Mouse (Mus musculus): ENCODE measurements at regions not wholly inside any gene's neighbourhood (a gene's known extent, or its start where the extent isn't known, plus 50 kb on each side); places are given as distances from the start of the nearest gene placed in this dataset.

DNA sequence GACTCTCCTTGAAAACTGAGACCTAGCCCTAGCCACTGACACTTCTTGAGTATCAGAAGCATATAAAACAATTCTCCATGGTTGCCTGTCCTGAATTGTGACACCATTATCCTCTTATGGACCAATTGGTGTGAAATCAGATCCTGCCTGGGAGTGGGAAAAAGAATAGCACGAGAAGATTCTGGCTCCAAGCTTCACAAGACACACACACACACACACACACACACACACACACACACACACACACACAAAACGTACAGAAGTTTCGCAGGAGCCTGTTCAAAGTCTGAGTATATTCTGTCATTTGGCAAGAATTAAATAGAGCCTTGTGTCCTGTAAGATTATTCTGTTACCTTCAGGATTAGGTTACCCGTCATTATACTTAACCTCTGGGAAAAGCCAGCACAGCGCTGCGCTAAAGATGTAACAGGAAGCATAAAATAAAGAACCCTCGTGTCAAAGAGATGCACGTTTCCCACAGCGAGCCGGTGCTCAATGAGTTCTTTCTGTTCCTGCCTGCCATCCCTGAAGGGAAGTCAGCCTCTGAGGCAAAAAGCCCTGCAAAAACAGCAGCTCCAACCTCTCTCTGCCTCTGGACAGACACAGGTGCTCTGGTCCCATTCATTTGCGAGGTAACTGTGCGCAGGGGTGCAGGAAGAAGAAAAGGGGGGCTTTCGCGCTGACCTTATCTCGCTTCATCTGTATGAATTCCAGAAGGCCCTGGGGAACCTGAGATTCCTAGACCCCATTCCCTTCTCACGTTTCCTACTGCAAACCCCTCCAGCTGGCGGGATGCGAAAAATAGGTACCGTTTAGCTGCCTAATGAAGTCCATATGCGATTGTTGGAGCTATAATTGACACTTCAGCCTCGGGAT is 178.4 kb upstream of the Elac2 start:
- DNase-seq (ENCODE audit: low spot score) = no peak

DNA sequence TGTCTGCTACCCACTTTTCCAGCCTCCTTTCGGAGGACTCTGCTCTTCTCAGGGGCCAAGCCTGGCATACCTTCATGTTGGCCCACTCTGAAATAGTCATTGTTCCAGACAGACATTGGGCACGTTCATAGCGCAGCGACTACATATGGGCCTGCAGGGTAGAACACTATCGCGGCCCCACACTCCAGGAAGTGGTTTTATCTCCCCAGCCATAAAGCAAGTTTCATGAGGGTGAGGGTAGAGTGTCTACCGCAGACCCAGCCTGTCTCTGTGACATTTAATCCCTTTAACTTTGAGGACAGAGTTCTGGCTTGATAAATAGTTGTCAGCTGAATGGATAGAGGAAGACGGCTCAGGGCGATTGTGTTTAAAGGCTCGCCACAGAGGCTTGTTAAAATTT is 177.5 kb upstream of the Elac2 start:
- no peak for DNase-seq (ENCODE audit: low spot score)

DNA sequence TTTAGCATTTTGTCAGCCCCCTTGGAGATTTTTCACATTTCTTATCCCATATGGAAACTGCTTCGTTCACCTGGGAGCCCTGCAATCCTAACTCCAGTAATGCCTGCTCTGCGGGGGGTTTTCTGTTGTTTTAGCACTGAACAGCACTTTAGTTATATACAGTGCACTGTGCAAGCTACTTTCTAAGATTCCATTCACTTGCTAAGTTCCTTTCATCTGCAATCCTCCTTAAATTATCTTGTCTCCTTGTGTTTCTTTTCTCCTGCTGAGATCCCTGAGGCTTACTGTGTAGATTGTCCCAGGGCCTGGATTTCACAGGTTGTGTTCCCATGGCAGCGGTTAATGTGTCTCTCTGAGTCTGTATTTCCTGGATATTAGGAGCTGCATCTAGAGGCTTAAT is 173.3 kb upstream of the Elac2 start:
- no peak for DNase-seq (ENCODE audit: low spot score)

DNA sequence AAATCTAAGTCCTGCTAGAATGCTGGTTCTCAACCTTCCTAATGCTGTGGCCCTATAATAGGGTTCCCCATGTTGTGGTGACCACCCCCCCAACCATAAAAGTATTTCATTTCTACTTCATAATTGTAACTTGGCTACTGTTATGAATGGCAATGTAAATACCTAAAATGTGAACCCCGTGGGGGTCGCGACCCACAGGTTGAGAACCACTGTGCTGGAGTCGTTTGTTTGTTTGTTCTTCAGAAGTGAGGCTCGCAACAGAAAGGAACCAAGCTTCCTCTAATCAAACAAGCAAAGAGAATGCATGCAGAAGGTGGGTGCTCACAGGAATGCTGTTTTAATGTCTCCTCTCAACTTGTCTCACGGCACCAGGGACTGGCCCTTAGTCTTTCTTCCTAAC is 166.4 kb upstream of the Elac2 start:
- DNase-seq (ENCODE audit: low spot score) = no peak

DNA sequence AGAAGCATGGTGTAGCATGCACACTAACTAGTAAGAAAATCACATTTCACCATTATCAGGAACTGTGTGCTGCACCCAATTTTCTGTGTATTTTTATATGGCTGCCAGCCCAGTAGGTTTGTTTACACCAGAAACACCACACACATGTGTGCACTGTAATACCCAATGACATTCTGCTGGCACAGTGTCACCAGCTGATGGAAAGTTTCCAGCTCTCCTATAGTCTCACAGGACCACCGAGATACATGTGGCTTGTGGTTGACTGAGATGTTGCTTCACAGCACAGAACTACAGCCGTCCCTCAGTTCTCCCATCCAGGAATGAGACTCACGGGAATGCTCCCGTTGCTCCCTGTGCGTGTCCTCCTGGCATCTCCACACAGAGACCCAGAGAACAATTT is 149.4 kb upstream of the Elac2 start:
- DNase-seq (ENCODE audit: low spot score) = no peak

DNA sequence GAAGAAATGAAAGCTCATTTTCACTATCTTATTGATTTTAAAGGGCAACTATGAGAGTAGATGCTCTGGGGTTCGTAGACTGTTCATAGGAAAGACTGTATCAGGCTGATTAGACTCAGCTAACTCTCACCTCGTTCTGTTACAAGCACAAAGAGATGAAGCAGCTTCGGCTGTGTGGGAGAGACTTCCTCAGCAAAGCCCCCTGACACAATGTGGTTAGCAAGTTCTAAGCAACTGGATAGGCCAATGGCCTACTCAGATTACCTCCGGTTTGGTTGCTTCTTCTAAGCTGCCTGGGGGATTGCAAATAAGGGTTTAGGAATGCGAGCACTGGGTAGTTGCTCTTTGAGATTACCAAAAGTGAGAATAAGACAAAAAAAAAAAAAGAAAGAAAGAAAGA is 146.4 kb upstream of the Elac2 start:
- DNase-seq (ENCODE audit: low spot score) = no peak

DNA sequence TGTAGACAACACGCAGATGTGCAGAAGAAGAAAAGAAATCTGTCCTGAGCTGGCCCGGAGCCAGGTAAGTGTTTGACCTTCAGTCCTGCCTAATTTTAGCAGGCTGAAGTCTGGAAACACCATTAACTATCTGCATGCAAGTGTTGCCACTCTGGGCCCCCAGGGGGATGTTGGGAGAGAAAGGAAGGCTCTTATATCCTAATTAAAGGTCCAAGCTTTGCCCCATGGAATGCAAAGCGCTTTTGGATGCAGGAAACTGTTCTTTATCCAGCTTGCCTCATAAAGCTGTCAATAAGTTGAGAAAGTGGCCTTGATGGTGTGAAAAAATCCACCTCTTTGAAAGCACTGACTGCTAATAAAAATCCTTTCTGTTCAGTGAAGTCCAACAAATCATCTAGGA is 145.1 kb upstream of the Elac2 start:
- no peak for DNase-seq (ENCODE audit: low spot score)

DNA sequence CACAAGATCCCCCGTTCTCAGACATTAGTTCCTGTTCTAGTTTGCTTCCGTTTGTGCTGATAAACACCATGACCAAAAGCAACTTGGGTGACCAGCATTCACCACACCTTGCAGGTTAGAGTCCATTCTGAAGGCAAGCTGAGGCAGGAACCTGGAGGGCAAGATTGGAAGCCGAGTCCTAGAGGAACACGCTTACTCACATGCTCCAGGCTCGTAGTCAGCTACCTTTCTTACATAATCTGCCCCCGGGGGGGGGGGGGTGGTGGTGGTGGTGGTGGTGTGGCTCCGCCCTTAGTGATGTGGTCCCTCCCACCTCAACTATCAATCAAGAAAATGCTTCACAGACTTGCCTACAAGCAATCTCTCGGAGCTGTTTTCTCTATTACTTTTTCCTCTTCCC is 142.1 kb upstream of the Elac2 start:
- DNase-seq (ENCODE audit: low spot score) = no peak

DNA sequence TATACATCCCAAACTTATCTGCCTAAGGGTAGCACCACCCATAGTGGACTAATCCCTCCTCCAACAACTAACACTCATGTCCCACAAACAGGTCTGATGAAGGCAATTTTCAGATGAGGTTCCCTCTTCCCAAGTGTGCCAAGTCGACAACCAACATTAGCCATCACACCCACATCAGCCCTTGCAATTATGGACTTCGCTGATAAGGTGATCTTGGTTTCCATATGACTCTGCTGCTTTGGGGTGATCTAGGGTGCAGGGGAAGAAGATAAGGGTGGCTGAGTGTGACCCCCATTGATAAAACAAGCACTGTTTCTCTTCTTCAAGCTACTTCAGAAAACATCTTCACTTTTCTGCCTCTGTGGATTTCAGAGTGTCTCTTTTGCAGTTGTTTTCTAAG is 137.7 kb upstream of the Elac2 start:
- DNase-seq (ENCODE audit: low spot score) = no peak

DNA sequence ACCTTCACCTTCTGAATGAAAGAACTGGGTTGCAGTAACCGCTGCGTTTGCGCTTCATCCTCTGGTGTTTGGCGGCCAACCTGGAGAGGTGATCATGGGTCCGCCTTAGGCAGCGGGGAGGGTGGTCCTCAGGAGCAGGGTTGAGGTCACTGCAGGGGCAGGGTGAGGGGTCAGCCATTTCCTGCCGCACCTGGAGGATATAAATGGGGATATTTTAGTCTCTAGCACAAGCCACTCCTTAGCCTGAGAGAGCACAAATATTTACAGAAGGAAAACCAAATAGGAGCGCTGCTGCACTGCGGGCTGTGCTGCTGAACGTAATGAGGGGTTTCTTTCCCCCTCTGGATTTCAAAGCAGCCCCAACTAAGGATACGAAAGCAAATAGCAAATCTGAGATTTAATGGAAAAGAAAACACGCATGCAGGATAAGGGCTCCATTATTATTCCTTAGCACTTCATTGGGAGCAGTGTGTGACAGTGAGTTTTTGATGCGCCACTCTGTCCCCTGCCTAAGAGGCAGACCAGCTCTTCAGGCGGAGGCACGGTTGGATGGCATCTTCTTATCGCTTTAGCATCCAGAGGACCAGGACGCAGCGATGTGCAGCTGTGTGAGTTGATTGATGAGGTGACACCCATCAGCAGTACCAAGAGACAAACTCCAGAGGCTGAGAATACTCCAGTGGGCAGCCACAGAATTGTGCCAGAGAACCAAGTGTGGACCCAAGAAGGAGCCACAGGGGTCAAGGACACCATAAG is 135.9 kb upstream of the Elac2 start:
- DNase-seq (ENCODE audit: low spot score) = no peak

DNA sequence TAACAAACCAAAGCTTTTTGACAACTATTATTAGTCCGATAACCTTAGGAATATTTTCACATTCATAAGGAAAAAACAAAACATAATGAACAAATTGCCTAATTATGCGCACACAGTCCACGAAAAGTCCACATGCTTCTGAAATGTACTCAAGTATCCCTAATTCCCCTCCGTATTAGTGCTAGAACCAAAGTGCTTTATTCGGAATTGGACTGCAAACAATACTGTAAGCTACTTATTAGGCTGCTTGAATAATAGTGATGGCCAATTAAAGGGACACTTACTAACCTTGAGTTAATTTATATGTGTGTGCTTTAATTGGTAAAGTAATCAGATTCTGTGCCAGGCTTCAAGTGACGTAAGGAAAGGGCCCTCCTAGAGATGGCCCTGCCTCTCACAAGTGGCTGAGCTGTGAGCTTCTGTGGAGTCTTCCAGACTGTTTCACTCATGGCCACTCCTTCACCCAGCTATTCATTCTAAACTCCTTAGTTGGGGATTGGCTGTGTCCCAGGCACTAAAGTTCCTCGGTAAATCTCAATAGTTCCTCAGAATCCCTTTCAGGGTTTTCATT is 132.2 kb upstream of the Elac2 start:
- no peak for DNase-seq (ENCODE audit: low spot score)

DNA sequence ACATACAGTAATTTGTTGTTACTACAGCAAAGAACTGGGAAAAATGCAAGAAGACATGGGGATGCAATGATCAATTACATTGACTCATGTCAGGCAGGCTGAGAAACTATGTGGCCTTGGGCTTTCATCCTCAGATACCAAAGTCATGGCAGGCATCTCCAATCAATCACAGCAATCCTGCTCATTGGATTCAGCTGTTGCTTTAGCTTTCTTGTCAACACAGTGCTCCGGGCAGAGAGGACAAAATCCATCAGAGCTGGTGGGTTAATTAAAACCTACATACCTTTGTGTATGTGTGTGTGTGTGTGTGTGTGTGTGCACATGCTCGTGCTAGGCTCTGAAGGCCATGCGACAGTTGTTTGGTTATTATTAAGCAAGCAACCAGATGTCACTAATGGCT is 119.2 kb upstream of the Elac2 start:
- DNase-seq (ENCODE audit: low spot score) = no peak

DNA sequence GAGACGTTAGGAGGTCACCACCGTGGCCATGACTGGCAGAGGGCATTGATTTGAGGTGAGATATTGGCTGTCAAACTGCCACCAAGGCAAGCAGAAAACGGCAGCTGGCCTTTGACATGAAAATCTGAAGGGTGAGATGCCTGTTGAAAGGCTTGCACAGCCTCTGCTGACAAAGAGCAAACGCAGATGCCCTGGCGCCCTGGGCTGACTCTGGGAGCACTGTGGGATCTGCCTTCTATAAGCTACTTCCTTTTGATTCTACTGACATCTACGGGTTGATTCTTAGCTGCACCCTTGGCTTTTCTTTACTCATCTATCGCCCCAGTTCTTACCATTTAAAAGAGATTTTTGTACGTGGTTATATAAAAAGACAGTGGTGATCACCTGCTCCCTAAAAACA is 98.2 kb upstream of the Elac2 start:
- DNase-seq (ENCODE audit: low spot score) = no peak

DNA sequence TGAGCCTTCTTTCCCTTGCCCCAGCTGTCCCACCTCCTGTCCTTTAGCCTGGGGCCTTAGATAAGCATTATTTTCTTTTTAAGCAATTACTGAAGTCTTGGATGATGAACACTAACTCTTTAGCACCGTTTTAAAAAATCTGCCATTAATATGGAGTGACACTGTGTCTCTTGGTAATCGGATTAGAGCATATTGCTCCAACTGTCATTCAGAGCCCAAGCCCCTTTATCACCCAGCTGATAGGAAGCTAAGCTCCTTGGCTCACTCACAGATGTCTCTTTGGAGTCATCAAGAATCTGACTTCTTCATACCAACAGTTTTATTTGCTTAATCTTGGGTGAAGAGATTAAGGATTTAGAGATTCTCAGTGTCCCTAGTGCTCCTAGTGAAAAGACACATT is 94.3 kb upstream of the Elac2 start:
- no peak for DNase-seq (ENCODE audit: low spot score)

DNA sequence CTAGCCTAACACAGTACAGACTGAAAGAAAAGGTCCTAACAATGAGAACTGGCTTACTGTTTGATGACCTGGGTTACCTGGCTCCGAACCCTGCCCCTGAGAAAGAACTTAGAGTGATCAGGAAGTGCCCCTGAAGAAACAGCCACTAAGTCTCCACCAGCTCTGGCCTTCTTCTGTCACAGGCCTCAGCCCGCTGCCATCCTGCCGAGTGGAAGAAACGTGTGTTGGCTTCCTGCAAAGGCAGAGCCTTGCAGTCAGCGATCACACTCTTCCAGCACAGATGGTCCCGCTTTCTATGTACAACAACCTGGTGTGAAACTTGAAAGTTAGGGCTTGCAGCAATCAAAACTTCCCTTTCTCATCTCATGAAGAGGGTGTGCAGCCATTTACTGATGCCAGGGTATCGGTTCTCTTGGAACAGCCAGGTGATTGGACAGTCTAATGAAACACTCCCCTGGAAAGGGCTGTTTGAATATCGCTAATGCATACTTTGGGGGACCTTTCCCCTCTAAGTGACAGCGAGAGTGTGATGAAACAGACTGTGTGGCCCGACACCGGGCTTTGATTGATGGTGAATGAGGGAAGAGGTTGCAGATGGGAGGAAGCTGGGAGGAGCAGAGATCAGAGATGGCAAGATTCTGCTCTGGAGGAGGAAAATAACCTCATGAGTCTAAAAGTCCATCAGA is 89.4 kb upstream of the Elac2 start:
- no peak for DNase-seq (ENCODE audit: low spot score)

DNA sequence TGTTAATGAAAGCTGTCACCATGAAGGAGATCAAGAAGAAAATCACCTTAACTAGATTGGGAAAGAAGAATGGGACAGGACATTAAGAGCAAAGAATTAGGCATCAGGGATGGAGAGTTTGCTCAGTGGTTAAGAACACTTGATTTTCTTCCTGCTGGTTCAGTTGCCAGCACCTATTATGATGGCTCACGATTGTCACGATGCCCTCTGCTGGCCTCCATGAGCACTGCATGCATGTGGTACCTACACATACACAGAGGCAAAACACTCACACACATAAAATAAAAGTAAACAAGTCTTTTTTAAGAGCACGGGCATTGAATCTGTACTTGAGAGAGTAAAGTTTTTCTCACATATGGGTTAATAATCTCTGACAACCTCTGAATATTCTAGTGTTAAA is 88.1 kb upstream of the Elac2 start:
- DNase-seq (ENCODE audit: low spot score) = peak; percentile 5

DNA sequence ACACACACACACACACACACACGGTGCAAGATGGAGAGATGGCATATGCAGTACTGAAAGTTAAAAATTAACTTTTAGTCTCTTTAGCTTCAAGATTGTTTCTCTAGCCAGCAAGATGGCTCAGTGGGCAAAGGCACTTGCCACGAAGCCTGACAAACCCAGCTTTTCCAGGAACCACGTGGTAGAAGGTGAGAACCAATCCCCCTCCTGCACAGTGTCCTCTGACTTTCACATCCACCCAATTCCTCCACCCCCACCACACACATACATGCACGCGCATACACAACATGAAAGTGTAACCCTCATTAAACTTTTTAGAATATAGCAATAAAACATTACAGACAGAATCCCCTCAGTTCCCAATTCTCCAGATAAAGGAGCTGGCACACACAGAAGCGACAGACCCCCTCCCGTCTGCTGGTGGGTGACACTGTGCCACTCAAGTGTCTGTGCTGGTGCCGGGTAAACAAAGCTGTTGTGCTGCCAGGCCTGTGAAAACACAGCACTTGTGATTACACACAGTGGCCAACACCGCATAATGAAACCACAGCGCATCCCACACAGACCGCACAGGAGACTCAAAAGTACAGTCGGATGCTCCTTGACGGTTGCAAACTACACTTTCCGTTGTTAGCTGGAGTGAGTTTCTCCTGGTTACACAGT is 82.9 kb upstream of the Elac2 start:
- no peak for DNase-seq (ENCODE audit: low spot score)

DNA sequence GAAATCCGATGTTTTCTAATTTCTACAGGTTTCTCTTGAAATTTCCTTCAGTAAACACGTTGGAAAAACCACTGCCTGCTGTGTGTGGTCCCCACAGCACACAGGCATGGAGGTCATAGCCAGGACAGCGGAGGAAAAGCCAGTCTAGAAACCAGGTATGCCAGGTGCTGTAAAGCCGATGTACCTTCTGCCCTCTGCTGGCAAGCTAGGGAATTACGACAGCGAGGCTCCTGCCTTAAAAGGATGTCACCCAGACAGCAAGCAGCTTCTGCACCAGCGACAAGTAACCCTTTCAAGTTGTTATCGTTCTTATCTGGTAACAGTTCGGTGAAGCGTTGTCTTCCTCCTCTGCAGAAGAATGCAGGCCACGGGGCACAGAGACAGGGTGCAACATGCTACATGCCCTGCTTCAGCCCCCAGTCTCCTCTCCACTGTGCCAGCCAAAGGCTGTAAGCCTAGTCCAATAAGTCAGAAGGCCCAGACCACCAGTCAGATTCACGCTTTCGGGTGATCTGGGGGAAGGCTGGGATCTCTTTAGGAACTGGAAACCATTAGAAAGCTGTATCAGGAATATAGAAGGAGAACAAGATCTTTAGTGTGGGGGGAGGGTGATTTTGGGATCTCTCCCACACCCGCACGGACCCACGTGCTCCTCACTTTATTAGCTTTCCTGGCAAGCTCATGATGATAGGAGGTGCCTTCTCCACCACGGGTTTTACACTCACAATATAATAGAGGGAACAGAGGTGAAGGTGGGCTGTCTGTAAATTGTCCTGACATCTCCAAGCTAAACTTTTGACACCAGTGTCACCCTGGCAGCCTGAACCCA is 79.9 kb upstream of the Elac2 start:
- peak; percentile 68 for DNase-seq (ENCODE audit: low spot score)

DNA sequence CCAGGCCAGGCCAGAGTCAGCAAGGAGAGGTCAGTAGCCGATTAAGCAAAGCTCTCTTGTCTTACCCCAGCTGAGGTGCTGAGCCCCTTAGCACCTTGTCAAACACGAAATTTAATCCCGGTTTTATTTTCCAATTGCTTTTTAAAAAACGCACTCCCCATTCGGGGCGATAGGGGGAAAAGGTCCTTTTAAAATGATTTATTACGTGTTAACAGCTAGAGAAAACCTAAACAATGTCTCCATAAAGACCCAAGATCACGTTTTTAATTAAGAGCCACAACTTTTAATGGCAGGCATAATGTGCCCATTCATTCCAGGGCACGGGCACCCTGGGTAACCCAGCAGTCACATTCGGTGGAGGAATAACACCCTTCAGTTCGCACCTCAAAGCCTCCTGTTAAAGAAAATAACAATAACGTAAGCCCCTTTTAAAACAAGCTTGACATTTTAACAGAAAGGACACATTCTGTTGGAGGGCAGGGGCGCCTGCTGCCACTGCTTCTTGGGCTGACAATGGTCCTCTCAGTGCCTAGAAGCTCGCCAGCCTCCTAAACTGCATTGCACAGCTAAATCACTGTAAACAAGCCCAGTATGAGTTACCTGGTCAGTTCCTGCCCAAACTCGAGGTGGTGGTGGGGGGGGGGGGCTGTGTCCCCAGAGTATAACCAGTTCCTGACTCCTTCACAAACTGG is 79.1 kb upstream of the Elac2 start:
- no peak for DNase-seq (ENCODE audit: low spot score)

DNA sequence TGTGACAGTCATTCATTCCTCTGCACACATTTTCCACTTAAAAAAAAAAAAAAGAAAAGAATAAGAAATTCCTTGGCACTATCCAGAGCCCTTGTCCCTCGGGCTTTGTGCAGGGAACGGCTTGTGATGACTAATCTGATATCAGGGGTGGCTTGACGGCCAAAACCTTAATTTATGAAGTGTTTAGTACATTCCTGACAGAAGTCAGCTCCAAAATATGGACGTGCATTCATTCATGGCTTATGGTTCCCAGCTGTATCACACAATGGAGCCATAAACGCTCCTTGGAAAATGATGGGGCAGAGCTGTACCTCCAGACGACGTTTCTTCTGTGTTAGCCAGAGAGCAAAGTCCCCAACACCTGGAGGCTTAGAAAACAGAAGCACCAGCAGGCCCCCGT is 62.1 kb upstream of the Elac2 start:
- DNase-seq (ENCODE audit: low spot score) = no peak

DNA sequence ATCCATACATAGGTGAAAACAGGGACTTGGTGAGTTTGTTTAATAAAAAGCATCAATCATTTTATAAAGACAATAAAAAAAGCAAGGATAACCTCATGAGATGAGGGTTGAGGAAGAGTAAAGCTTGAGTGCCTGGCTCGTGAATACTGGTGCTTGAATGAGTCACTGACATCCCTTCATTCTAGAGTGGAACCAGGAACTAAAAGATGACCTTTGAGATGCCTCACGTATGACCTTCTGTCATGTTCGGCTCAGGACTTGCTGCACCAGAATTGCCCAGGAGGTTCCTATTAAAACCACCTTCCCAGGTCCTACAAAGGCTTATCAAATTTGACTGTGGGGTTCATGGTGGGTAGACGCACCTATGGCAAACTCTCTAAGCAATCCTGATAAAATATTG is 61.5 kb upstream of the Elac2 start:
- DNase-seq (ENCODE audit: low spot score) = no peak
